Mouse (Mus musculus): Measurements from ENCODE around the gene Gfod2. TPM values are rescaled to one million over a fixed set of nuclear protein-coding genes. Genes with fewer than 3 reads are reported as not detected.

Gene Gfod2
- total RNA-seq, 2 experiments from 2014 or later: 21.5 to 26.7 TPM

DNA sequence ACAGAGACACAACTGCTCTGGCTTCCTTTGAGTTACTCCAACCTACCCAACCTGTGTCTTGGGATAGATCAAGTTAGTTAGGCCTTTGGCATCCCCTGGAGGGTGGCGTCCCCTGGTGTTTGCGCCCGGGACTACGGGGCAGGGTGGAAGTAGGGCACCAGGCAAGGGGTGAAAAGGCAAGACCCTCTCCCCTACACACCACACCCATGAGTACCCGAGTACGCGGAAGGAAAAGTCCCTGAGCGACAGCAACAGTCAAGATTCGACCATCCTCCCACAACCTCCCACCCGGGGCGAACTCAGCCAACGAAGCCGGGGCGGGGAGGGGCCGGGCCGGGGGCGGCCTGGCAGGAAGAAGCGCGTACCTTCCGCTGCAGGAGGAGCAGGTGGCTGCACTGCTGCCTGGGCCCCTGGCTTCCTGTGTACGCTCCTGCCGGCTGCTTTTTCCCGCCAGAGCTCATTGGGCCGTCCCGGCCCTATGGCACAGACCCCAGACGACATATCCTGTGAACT is 72.6 kb downstream of the Gfod2 start, which contains the start of gene Carmil2:
Gene Carmil2, plus strand, starts transcription at position 479 of the 513 bp plus-strand sequence.
- DNase-seq (ENCODE audit: low spot score in 2 of 2): no peak

DNA sequence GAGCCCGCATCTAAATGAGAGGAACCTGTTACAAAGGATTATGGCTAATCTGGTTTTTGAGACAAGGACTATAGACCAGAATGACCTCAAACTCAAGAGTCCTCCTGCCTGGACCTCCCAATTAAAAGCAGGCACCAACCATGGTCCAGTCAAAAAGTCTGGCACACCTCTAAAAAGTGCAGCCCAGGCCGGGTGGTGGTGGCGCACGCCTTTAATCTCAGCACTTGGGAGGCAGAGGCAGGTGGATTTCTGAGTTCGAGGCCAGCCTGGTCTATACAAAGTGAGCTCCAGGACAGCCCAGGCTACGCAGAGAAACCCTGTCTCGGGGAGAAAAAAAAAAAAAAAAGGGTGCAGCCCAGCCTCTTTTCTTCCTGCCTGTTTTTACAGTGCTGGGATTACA is 73.1 kb downstream of the Gfod2 start:
- no peak for DNase-seq (ENCODE audit: low spot score in 2 of 2)

DNA sequence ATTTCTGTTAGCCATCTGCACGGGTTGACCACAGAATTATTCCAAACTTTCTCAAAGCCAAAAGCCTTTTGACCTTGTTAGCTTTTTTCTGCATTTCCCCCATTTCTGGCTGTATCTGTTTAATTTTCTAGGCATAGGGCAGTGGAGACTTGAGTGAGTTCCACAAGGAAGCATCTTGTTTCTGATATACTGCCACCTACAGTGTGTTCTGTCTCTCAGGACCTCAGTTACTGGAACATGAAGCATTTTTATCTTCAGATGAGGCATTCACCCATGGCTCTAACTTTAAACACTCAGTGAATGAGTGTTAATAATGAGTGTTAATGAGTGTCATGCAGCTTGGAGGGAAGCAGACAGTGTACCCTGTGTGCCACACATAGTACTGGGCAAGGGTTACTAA is 80.6 kb downstream of the Gfod2 start:
- no peak for DNase-seq (ENCODE audit: low spot score in 2 of 2)

Other genes starting within 250 kb of the Gfod2 start
- gene Hsd11b2, start 239.9 kb downstream of the Gfod2 start, total RNA-seq (2021): under 1 TPM; 0.18 to 0.21 TPM
- gene Atp6v0d1, start 192.6 kb downstream of the Gfod2 start, total RNA-seq (2021): 100 to 1,000 TPM; 321 to 323 TPM
- gene Ripor1, start 153.4 kb downstream of the Gfod2 start, total RNA-seq (2021): 10 to 100 TPM; 81.6 to 86.9 TPM
- gene Ctcf, start 122.1 kb downstream of the Gfod2 start, total RNA-seq (2021): 10 to 100 TPM; 60.4 to 64.1 TPM
- gene Agrp, start 121.3 kb downstream of the Gfod2 start, total RNA-seq (2021): not detected
- 10 to 100 TPM; 64.7 to 68.4 TPM for gene Carmil2, start 72.4 kb downstream of the Gfod2 start, total RNA-seq (2021)
- gene Acd, start 57.6 kb downstream of the Gfod2 start, total RNA-seq (2021): 10 to 100 TPM; 42.8 to 43.5 TPM
- gene Pard6a, start 57.5 kb downstream of the Gfod2 start, total RNA-seq (2021): 10 to 100 TPM; 36.8 to 38.4 TPM
- gene 4933405L10Rik, start 51.0 kb downstream of the Gfod2 start, total RNA-seq (2021): not detected
- gene Enkd1, start 50.5 kb downstream of the Gfod2 start, total RNA-seq (2021): 1 to 10 TPM; 8.6 to 9.0 TPM
- 10 to 100 TPM; 25.5 to 26.0 TPM for gene Ranbp10, start 68.7 kb upstream of the Gfod2 start, total RNA-seq (2021)
- gene Tsnaxip1, start 69.1 kb upstream of the Gfod2 start, total RNA-seq (2021): under 1 TPM; 0.24 to 0.85 TPM
- 10 to 100 TPM; 18.8 to 19.5 TPM for gene Cenpt, start 94.6 kb upstream of the Gfod2 start, total RNA-seq (2021)
- gene Thap11, start 96.5 kb upstream of the Gfod2 start, total RNA-seq (2021): 10 to 100 TPM; 34.5 to 36.1 TPM
- 10 to 100 TPM; 36.5 to 45.5 TPM for gene Nutf2, start 101.9 kb upstream of the Gfod2 start, total RNA-seq (2021)
- gene Edc4, start 122.2 kb upstream of the Gfod2 start, total RNA-seq (2021): 10 to 100 TPM; 57.2 to 66.0 TPM
- 1 to 10 TPM; 1.1 to 2.1 TPM for gene Nrn1l, start 134.9 kb upstream of the Gfod2 start, total RNA-seq (2021)
- gene Pskh1, start 141.8 kb upstream of the Gfod2 start, total RNA-seq (2021): 1 to 10 TPM; 7.2 to 9.0 TPM
- 1 to 10 TPM; 1.2 to 1.3 TPM for gene Ctrl, start 175.2 kb upstream of the Gfod2 start, total RNA-seq (2021)
- gene Psmb10, start 179.8 kb upstream of the Gfod2 start, total RNA-seq (2021): 10 to 100 TPM; 62.8 to 71.5 TPM
- 10 to 100 TPM; 46.9 to 52.8 TPM for gene Lcat, start 184.7 kb upstream of the Gfod2 start, total RNA-seq (2021)
- gene Slc12a4, start 207.4 kb upstream of the Gfod2 start, total RNA-seq (2021): 10 to 100 TPM; 28.1 to 35.8 TPM
- not detected for gene Dpep3, start 220.8 kb upstream of the Gfod2 start, total RNA-seq (2021)
- 10 to 100 TPM; 17.2 to 19.5 TPM for gene Dus2, start 232.7 kb upstream of the Gfod2 start, total RNA-seq (2021)
- gene Dpep2nb, start 247.3 kb upstream of the Gfod2 start, total RNA-seq (2021): not detected